Mouse (Mus musculus) neural tube, embryonic 11.5 days (tissue): Measurements from ENCODE around the gene Col27a1. TPM values are rescaled to one million over a fixed set of nuclear protein-coding genes. Genes with fewer than 3 reads are reported as not detected.

Source experiments
- ATAC-seq: fragments of 200-750 bp; cut with Nextera tagmentation; 2 replicates; pipeline ENCODE4 v1.8.0; 2017; ENCODE audit warnings: moderate number of reproducible peaks, mild to moderate bottlenecking, moderate TSS enrichment, moderate library complexity; ENCODE audit not compliant: insufficient read depth, low FRiP score, low TSS enrichment
- DNase-seq: peaks from one replicate; pipeline ENCODE4 v3.0.0-alpha.2; 2015; ENCODE audit warnings: low spot score
- H3K27ac ChIP-seq: fragments of 300-500 bp; sonication (generic); 2 replicates; pipeline ENCODE4 v1.5.1; 2014; ENCODE audit warnings: low read depth, mild to moderate bottlenecking, low read length
- H3K27me3 ChIP-seq: fragments of 300-500 bp; sonication (generic); 2 replicates; pipeline ENCODE4 v1.6.1; 2014; ENCODE audit warnings: mild to moderate bottlenecking, low read length, mixed read lengths; ENCODE audit not compliant: control insufficient read depth, insufficient read depth
- H3K36me3 ChIP-seq: fragments of 300-500 bp; sonication (generic); 2 replicates; pipeline ENCODE4 v1.6.1; 2014; ENCODE audit warnings: mild to moderate bottlenecking, low read length, moderate library complexity, mixed read lengths; ENCODE audit not compliant: control insufficient read depth, insufficient read depth
- H3K4me1 ChIP-seq: fragments of 300-500 bp; sonication (generic); 2 replicates; pipeline ENCODE4 v1.6.1; 2014; ENCODE audit warnings: low read length, mixed read lengths; ENCODE audit not compliant: control insufficient read depth, insufficient read depth
- H3K4me2 ChIP-seq: fragments of 300-500 bp; sonication (generic); 2 replicates; pipeline ENCODE4 v1.6.1; 2014; ENCODE audit warnings: low read depth, mild to moderate bottlenecking, moderate library complexity
- H3K4me3 ChIP-seq: fragments of 300-500 bp; sonication (generic); 2 replicates; pipeline ENCODE4 v1.5.1; 2014; ENCODE audit warnings: low read depth, low read length
- H3K9ac ChIP-seq: fragments of 300-500 bp; sonication (generic); 2 replicates; pipeline ENCODE4 v1.6.1; 2014; ENCODE audit warnings: mild to moderate bottlenecking, low read length
- H3K9me3 ChIP-seq: fragments of 300-500 bp; sonication (generic); 2 replicates; pipeline ENCODE4 v1.6.1; 2016; ENCODE audit warnings: low read length; ENCODE audit not compliant: control insufficient read depth
- WGBS: fragments of 180-500 bp; shearing (Covaris S2); extraction: QIAGEN DNeasy Blood & Tissue Kit; methylation state at CpG from one replicate; pipeline ENCODE4 v1.1.7; 2014; 5-methylcytosine and 5-hydroxymethylcytosine counted together
- polyA plus RNA-seq: library from polyadenylated mRNA; unstranded; fragments of >200 nt; fragmentation: Nextera tagmentation; extraction: Ambion mirVana; gene quantifications from 2 replicates; pipeline ENCODE4 v1.2.1, GENCODE M21; 2014

Gene Col27a1
- polyA plus RNA-seq, 1 experiment from 2014 or later = 3.5 TPM

- peaks cover 8% of the 10 kb centered on the region for H3K4me1 ChIP-seq
- ATAC-seq (no peak), DNase-seq (no peak)
- WGBS = 76% methylated on average over 14 of the region's 14 CpGs
- H3K27me3 ChIP-seq = no peaks in the 10 kb centered on the region
- H3K27ac ChIP-seq = no peak overlapping the region
- H3K36me3 ChIP-seq = no peaks in the 10 kb centered on the region
- H3K4me3 ChIP-seq = no peak overlapping the region
- H3K9me3 ChIP-seq = no peaks in the 10 kb centered on the region
- no peak overlapping the region for H3K4me2 ChIP-seq
- no peak overlapping the region for H3K9ac ChIP-seq
These were observed 16.3 kb downstream of the Col27a1 start for GRCm38 (mm10) chr4:63229991-63230581.

DNA sequence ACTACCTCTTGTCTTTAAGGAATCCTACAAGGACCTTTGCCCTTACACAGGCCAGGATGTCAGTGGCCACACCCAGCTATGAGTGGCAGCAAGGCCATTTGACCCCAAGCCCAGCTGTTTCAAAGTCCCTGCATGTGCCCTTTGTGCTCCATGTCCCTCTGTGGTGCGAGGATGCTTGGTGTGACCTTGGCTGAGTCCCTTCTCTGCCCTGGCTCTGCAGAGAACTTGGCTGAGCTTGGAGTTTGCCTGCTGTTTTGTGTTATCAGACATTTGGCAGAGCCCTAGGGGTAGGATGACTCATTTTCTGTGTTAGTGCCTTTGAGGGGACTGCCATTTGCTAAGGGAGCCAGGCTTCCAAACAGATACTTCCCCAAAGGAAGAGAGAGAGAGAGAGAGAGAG, 17.3 kb downstream of the Col27a1 start:
- WGBS = 67% methylated on average over 1 of the region's 1 CpGs
- Histone ChIP-seq H3K4me2 (no peak overlapping the region), H3K27ac (no peak overlapping the region), H3K4me3 (no peak overlapping the region), H3K9me3 (no peaks in the 10 kb centered on the region), H3K9ac (no peak overlapping the region), H3K4me1 (peaks cover 8% of the 10 kb centered on the region), H3K27me3 (no peaks in the 10 kb centered on the region), H3K36me3 (no peaks in the 10 kb centered on the region; the same call in 1 of the 2 replicates)
- no peak for DNase-seq
- ATAC-seq = no peak

GRCm38 (mm10) chr4:63232542-63233020, 18.8 kb downstream of the Col27a1 start:
- DNase-seq = no peak
- Histone ChIP-seq H3K9ac (no peak overlapping the region), H3K9me3 (no peaks in the 10 kb centered on the region), H3K27ac (no peak overlapping the region), H3K36me3 (no peaks in the 10 kb centered on the region; the same call in 1 of the 2 replicates), H3K27me3 (no peaks in the 10 kb centered on the region), H3K4me3 (no peak overlapping the region), H3K4me1 (peaks cover 8% of the 10 kb centered on the region), H3K4me2 (no peak overlapping the region)
- 62% methylated on average over 2 of the region's 2 CpGs for WGBS
- ATAC-seq = no peak

DNA sequence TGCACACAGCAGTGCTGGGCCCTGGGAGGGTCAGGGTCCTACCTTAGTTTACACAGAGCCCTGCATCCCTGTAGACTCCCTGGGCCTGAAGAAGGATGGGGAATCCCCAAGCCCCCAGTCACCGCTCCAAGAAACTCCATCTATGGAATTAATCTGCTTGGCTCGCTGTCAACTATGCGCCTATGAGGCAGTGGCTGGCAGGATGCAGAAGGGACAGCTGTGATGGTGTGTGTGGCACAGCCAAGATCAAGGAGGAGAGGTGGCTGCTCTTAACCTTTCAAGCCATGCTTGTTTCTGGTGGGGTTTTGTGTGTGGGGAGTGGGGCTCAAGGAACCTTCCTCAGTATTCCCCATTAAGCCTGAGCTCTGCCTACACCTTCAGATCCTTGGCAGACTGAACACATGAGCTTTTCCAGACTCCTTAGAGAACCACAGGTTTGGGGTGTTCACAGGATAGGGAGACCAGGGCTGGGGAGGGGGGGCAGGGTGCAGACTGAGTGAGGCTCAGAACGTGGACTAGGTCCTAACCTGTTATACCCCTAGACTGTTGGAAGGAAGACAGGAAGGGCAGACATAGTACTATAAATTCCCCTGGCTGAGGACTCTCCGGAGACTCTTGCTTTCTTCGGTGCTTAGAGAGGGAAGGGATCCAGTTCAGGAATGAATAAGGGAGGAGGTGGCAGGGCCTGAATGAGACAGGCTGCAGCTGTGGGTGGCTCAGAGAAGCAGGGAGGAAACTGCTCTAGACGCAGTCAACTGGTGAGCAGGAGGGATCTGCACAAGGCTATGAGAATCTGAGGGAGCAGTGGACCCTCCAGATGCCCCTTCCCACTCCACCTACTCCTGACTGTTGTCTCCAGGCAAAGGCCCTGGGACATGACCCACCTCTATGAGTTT, 20.0 kb downstream of the Col27a1 start:
- H3K36me3 ChIP-seq = no peaks in the 10 kb centered on the region; the same call in 1 of the 2 replicates
- H3K4me1 ChIP-seq = peaks cover 9% of the 10 kb centered on the region
- DNase-seq = no peak
- H3K27me3 ChIP-seq = no peaks in the 10 kb centered on the region
- no peak overlapping the region for H3K4me2 ChIP-seq
- H3K9ac ChIP-seq = no peak overlapping the region
- no peak for ATAC-seq
- no peak overlapping the region for H3K27ac ChIP-seq
- H3K4me3 ChIP-seq = no peak overlapping the region
- H3K9me3 ChIP-seq = no peaks in the 10 kb centered on the region
- WGBS = 85% methylated on average over 7 of the region's 7 CpGs

- Histone ChIP-seq H3K27me3 (no peaks in the 10 kb centered on the region), H3K9me3 (no peaks in the 10 kb centered on the region), H3K27ac (no peak overlapping the region), H3K4me3 (no peak overlapping the region), H3K4me1 (peaks cover 3% of the 10 kb centered on the region; the same call in 1 of the 2 replicates), H3K4me2 (no peak overlapping the region), H3K9ac (no peak overlapping the region), H3K36me3 (no peaks in the 10 kb centered on the region; the same call in 1 of the 2 replicates)
- 95% methylated on average over 5 of the region's 5 CpGs for WGBS
- ATAC-seq (no peak), DNase-seq (no peak)
These were observed 21.0 kb downstream of the Col27a1 start for GRCm38 (mm10) chr4:63234852-63235251.

DNA sequence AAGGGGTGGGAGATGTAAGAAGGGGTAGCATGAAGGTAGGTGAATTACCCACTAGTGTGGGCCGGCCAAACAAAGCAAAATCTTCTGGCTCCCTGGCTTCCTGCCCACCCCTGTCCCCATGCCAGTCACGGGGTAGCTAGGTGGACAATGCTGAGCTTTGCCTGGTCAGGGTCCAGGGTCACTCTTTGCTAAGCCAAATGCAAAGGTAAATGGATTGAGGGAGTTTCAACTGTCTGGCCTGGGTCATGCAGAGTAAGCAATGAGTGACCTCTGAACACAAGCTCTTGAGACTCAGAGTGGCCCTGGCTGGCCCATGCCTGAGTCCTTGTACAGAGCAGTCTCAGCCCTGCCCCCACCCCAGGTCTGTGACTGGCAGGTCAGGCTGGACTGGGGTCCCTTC, 22.4 kb downstream of the Col27a1 start:
- H3K4me2 ChIP-seq = no peak overlapping the region
- no peak overlapping the region for H3K27ac ChIP-seq
- no peak for DNase-seq
- peaks cover 3% of the 10 kb centered on the region; the same call in 1 of the 2 replicates for H3K4me1 ChIP-seq
- no peaks in the 10 kb centered on the region; the same call in 1 of the 2 replicates for H3K36me3 ChIP-seq
- WGBS = 71% methylated on average over 2 of the region's 2 CpGs
- peaks cover 3% of the 10 kb centered on the region; the same call in 1 of the 2 replicates for H3K9me3 ChIP-seq
- no peak for ATAC-seq
- H3K4me3 ChIP-seq = no peak overlapping the region
- no peak overlapping the region; the same call in 1 of the 2 replicates for H3K9ac ChIP-seq
- H3K27me3 ChIP-seq = no peaks in the 10 kb centered on the region

DNA sequence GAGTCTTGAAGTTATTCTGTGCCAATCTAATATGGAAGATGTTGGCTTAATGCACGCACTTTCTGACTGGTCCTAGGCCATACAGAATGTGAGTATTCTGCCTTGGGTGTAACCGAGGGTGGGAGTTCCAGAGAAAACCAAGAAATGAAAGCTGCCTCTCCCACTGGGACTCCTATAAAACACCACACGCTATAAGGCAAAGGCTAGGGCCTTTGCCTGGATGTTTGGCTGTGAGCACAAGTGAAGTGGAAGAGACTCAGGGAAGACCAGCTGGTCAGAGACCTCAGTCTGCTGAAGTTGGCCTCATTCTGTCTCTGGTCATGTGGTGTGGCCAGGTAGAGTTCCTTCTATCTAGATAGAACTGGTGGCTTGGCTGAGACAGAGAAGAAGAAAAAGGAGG, 23.4 kb downstream of the Col27a1 start:
- Histone ChIP-seq H3K4me2 (no peak overlapping the region), H3K36me3 (no peaks in the 10 kb centered on the region; the same call in 1 of the 2 replicates), H3K27me3 (no peaks in the 10 kb centered on the region), H3K4me1 (peaks cover 3% of the 10 kb centered on the region; the same call in 1 of the 2 replicates), H3K4me3 (no peak overlapping the region), H3K9ac (no peak overlapping the region), H3K9me3 (peaks cover 3% of the 10 kb centered on the region; the same call in 1 of the 2 replicates), H3K27ac (no peak overlapping the region)
- ATAC-seq (no peak), DNase-seq (no peak)
- WGBS = 81% methylated on average over 3 of the region's 3 CpGs

DNA sequence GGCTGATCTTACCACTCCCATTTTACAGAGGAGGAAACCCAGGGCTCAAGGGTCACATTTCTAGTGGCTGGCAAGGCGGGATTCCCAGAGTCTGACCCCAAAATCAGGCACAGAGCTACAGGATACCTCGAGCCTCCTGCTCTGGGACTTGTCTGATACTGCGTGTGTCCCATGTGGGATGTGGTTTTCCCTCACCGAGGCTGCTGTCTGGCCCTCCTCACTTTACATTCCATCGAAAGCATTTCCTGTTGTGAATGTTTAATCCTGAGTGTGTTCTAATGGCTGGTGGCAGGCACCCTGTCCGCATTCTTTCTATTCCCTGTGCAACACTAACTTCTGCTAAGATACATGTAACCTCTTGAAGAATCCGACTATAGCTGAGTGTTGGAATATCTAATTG, 24.3 kb downstream of the Col27a1 start:
- no peak overlapping the region for H3K27ac ChIP-seq
- WGBS = 69% methylated on average over 7 of the region's 7 CpGs
- H3K9ac ChIP-seq = no peak overlapping the region

More for the DNA sequence above, 24.3 kb downstream of the Col27a1 start:
- Histone ChIP-seq H3K27me3 (no peaks in the 10 kb centered on the region), H3K36me3 (no peaks in the 10 kb centered on the region; the same call in 1 of the 2 replicates), H3K9me3 (peaks cover 3% of the 10 kb centered on the region; the same call in 1 of the 2 replicates), H3K4me1 (peaks cover 3% of the 10 kb centered on the region; the same call in 1 of the 2 replicates), H3K4me3 (no peak overlapping the region), H3K4me2 (no peak overlapping the region)
- ATAC-seq (no peak), DNase-seq (no peak)
